Comparison of ENCODE assay signal across 11 mouse cellular contexts in the genomic region with DNA sequence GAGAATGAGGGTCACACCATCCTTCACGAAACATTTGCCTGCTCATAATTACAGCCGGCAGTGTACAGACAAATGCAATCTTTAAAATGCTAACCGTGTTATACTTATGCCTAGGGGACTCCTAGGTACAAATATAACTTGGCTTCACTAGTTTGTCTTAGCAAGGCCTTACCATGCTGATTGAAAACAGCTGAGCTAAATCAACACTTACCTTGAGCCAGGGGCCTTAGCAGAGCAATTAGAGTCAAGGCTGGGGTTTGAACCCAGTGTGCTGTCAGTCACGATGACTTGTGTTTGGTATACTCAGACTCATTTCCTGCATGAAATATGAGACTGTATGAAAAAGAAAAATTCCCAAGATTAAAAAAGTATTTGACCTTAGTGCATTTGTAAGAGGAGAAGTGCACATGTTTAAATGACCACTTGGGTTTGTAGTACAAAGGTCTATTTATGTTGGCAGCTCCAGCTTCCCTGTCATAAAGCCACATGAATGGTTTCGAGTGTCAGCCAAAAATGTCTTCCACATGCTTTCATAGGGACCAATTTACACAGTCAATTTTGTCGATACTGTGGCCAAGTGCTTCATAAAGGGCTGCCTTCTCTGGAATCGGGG.
DNase-seq lines count a peak whose midpoint lies in the region; ATAC-seq and TF ChIP-seq lines count a peak whose summit lies in the region.
"Had no signal": no experiment of that assay in that cellular context is flagged by ENCODE, and none has a peak within 500 bp of the region (broad histone marks: within the 10 kb centered on the region; RNA-seq: fewer than 3 reads in every experiment).

No protein-coding gene starts in this region.

- no peak overlapping the region for H3K27ac ChIP-seq in kidney, adult 2 months (ENCODE audit: insufficient read depth, low read depth, low read length)
- H3K27ac ChIP-seq in kidney, embryonic 14.5 days (ENCODE audit: low read depth, low read length), result no peak overlapping the region
- H3K27ac ChIP-seq in lung, postnatal 0 days (ENCODE audit: low read length), result no peak overlapping the region
- H3K27ac ChIP-seq: forebrain, embryonic 12.5 days had no signal

- H3K4me2 ChIP-seq in kidney, embryonic 14.5 days (replicated peaks; ENCODE audit: low read depth, low read length), result no peak overlapping the region
- H3K4me2 ChIP-seq in lung, postnatal 0 days (replicated peaks; ENCODE audit: low read depth, low read length), result no peak overlapping the region
- H3K4me2 ChIP-seq: forebrain, embryonic 12.5 days had no signal

- no peaks in the 10 kb centered on the region for H3K27me3 ChIP-seq in kidney, adult 2 months (replicated peaks; ENCODE audit: control insufficient read depth, insufficient read depth, low read length)
- no peaks in the 10 kb centered on the region for H3K27me3 ChIP-seq in kidney, embryonic 14.5 days (ENCODE audit: control insufficient read depth, insufficient read depth, low read length)
- H3K27me3 ChIP-seq in lung, postnatal 0 days (replicated peaks; ENCODE audit: insufficient read depth, low read length), result no peaks in the 10 kb centered on the region
- H3K27me3 ChIP-seq: forebrain, embryonic 12.5 days had no signal

- no peaks in the 10 kb centered on the region for H3K36me3 ChIP-seq in kidney, adult 2 months (ENCODE audit: control insufficient read depth, insufficient read depth, low read length)
- no peaks in the 10 kb centered on the region for H3K36me3 ChIP-seq in kidney, embryonic 14.5 days (ENCODE audit: control insufficient read depth, insufficient read depth, low read length)
- no peaks in the 10 kb centered on the region for H3K36me3 ChIP-seq in lung, postnatal 0 days (ENCODE audit: insufficient read depth, low read length)
- H3K36me3 ChIP-seq: forebrain, embryonic 12.5 days had no signal

- no peak for TF ChIP-seq EP300 in lung, postnatal 0 days (IDR thresholded peaks at IDR 0.05)

- ATAC-seq in kidney, embryonic 14.5 days (ENCODE audit: low FRiP score, low TSS enrichment), result peak; percentile 49; the same call in 1 of the 2 replicates
- peak; percentile 17; the same call in 1 of the 2 replicates for ATAC-seq in lung, postnatal 0 days

- no peaks in the 10 kb centered on the region for H3K9me3 ChIP-seq in kidney, embryonic 14.5 days (ENCODE audit: control insufficient read depth, low read length)
- no peaks in the 10 kb centered on the region for H3K9me3 ChIP-seq in lung, postnatal 0 days (ENCODE audit: low read length)
- H3K9me3 ChIP-seq: forebrain, embryonic 12.5 days had no signal

- H3K4me3 ChIP-seq in kidney, adult 2 months (ENCODE audit: insufficient read depth, low read depth, low read length), result no peak overlapping the region
- no peak overlapping the region for H3K4me3 ChIP-seq in kidney, embryonic 14.5 days (ENCODE audit: low read length)
- H3K4me3 ChIP-seq in lung, postnatal 0 days (ENCODE audit: low read depth, low read length), result no peak overlapping the region
- H3K4me3 ChIP-seq: forebrain, embryonic 12.5 days had no signal

- TF ChIP-seq POLR2A in kidney, adult 2 months (IDR thresholded peaks at IDR 0.05; ENCODE audit: low read depth, low read length), result no peak

- no peaks in the 10 kb centered on the region for H3K4me1 ChIP-seq in kidney, adult 2 months (ENCODE audit: control insufficient read depth, insufficient read depth, low read length)
- H3K4me1 ChIP-seq in kidney, embryonic 14.5 days (ENCODE audit: control insufficient read depth, insufficient read depth, low read length), result no peaks in the 10 kb centered on the region
- no peaks in the 10 kb centered on the region for H3K4me1 ChIP-seq in lung, postnatal 0 days (ENCODE audit: insufficient read depth, low read depth, low read length)
- H3K4me1 ChIP-seq: forebrain, embryonic 12.5 days had no signal

- peak; percentile 18 for DNase-seq in kidney, adult 2 months
- no peak for DNase-seq in kidney, adult 18-20 months
- peak; percentile 77 for DNase-seq in embryo, embryonic 10 days (ENCODE audit: low spot score)
- DNase-seq in lung, postnatal 0 days (ENCODE audit: low spot score), result peak; percentile 39
- no peak for DNase-seq in layer of hippocampus, adult 9-11 months
- no peak for DNase-seq in right cerebral cortex, adult 18-20 months
- DNase-seq in heart, adult 9 months (ENCODE audit: low spot score in 2 of 2), result no peak
- DNase-seq: spleen, adult 18-20 months; thymus, adult 2 months had no signal

- WGBS in kidney, adult 2 months, result 56% methylated on average over 7 of the region's 7 CpGs
- 53% methylated on average over 7 of the region's 7 CpGs for WGBS in kidney, embryonic 14.5 days
- WGBS in lung, postnatal 0 days, result 39% methylated on average over 7 of the region's 7 CpGs

- TF ChIP-seq CTCF in kidney, adult 2 months (conservative IDR thresholded peaks at IDR 0.05; ENCODE audit: insufficient read depth, insufficient read length, low read depth, low read length), result no peak
- TF ChIP-seq CTCF in lung, postnatal 0 days (IDR thresholded peaks at IDR 0.05), result no peak

- H3K9ac ChIP-seq in kidney, embryonic 14.5 days (ENCODE audit: low read depth, low read length), result no peak overlapping the region
- H3K9ac ChIP-seq in lung, postnatal 0 days (replicated peaks; ENCODE audit: low read depth), result no peak overlapping the region
- H3K9ac ChIP-seq: forebrain, embryonic 12.5 days had no signal

Comparison
In these comparisons a context has a peak if more than half of its experiments do, and no peak if none do; other contexts are left out.
1. DNase-seq: peak in kidney, adult 2 months (single experiment), embryo, embryonic 10 days (single experiment) and lung, postnatal 0 days (single experiment); none in kidney, adult 18-20 months (single experiment), layer of hippocampus, adult 9-11 months (single experiment), right cerebral cortex, adult 18-20 months (single experiment) and heart, adult 9 months (0 of 2).